Mouse (Mus musculus): ENCODE measurements around the gene Gm49318. TPM values are rescaled to one million over a fixed set of nuclear protein-coding genes. Genes with fewer than 3 reads are reported as not detected.
A peak's percentile ranks its signal among the peaks of the same experiment; 100 is the strongest.

The Gm49318 gene
- polyA plus RNA-seq, 1 experiment from 2014 or later, result not detected

- H3K27me3 ChIP-seq (ENCODE audit: control insufficient read depth, insufficient read depth, low read length), result no peaks in the 10 kb centered on the region
- H3K27ac ChIP-seq (ENCODE audit: low read depth, low read length), result peak within 1 kb of the TSS; percentile 73
- H3K9me3 ChIP-seq (ENCODE audit: control insufficient read depth, low read length), result no peaks in the 10 kb centered on the region
- peak; percentile 99 for ATAC-seq (ENCODE audit: low read depth)
- H3K4me1 ChIP-seq (ENCODE audit: control insufficient read depth, insufficient read depth, low read length), result peaks cover 21% of the 10 kb centered on the region
- peak within 1 kb of the TSS; percentile 60 for H3K9ac ChIP-seq (replicated peaks; ENCODE audit: low read depth, low read length)
- peak within 1 kb of the TSS; percentile 62 for H3K4me3 ChIP-seq (ENCODE audit: low read depth, low read length)
- 5% methylated on average over 56 of the region's 57 CpGs for WGBS
- peaks cover 11% of the 10 kb centered on the region; the same call in 1 of the 2 replicates for H3K36me3 ChIP-seq (ENCODE audit: control insufficient read depth, insufficient read depth, low read length)
- H3K4me2 ChIP-seq (ENCODE audit: low read depth, low read length), result peak within 1 kb of the TSS; percentile 74
Observed at GRCm38 (mm10) chr9:22002194-22003162, 68.6 kb downstream of the Gm49318 start, which contains the start of the genes Ccdc151 and Prkcsh. TSS of gene Ccdc151 (minus strand) at chr9:22002634. TSS of gene Prkcsh (plus strand) at chr9:22002806.

GRCm38 (mm10) chr9:22001633-22002032 is 69.4 kb downstream of the Gm49318 start:
- 86% methylated on average over 4 of the region's 4 CpGs for WGBS
- peak overlapping the region; percentile 57 for H3K4me2 ChIP-seq (ENCODE audit: low read depth, low read length)
- no peak for ATAC-seq (ENCODE audit: low read depth)
- H3K36me3 ChIP-seq (ENCODE audit: control insufficient read depth, insufficient read depth, low read length), result peaks cover 10% of the 10 kb centered on the region; the same call in 1 of the 2 replicates
- no peaks in the 10 kb centered on the region for H3K9me3 ChIP-seq (ENCODE audit: control insufficient read depth, low read length)
- peaks cover 21% of the 10 kb centered on the region for H3K4me1 ChIP-seq (ENCODE audit: control insufficient read depth, insufficient read depth, low read length)
- no peak overlapping the region for H3K4me3 ChIP-seq (ENCODE audit: low read depth, low read length)
- H3K27me3 ChIP-seq (ENCODE audit: control insufficient read depth, insufficient read depth, low read length), result no peaks in the 10 kb centered on the region
- H3K27ac ChIP-seq (ENCODE audit: low read depth, low read length), result no peak overlapping the region
- no peak overlapping the region for H3K9ac ChIP-seq (replicated peaks; ENCODE audit: low read depth, low read length)

DNA sequence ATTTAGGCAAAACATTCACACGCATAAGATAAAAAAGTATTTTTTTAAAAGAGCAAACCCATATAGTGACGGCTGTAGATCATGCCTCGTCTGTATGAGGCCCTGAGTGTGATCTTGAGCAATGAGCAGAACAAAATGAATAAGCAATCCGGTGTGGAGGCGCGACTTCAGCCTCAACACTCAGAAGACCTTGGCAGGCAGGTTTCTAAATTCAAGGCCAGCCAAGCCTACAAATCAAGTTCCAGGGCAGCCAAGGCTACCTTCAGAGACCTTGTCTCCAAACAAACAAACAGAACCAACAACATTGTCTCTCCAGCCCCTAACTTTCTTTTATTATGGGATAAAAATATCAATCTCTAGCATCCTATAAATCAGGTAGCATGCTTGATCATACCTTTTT is 70.8 kb downstream of the Gm49318 start:
- H3K27me3 ChIP-seq (ENCODE audit: control insufficient read depth, insufficient read depth, low read length), result no peaks in the 10 kb centered on the region
- H3K9ac ChIP-seq (replicated peaks; ENCODE audit: low read depth, low read length), result no peak overlapping the region
- H3K4me3 ChIP-seq (ENCODE audit: low read depth, low read length), result no peak overlapping the region
- H3K4me1 ChIP-seq (ENCODE audit: control insufficient read depth, insufficient read depth, low read length), result peaks cover 21% of the 10 kb centered on the region
- 0 out of 2 replicates have a peak, but pooled peaks cover 5% of the 10 kb centered on the region for H3K36me3 ChIP-seq (ENCODE audit: control insufficient read depth, insufficient read depth, low read length)
- no peak overlapping the region for H3K4me2 ChIP-seq (ENCODE audit: low read depth, low read length)
- ATAC-seq (ENCODE audit: low read depth), result no peak
- 91% methylated on average over 6 of the region's 6 CpGs for WGBS
- no peak overlapping the region for H3K27ac ChIP-seq (ENCODE audit: low read depth, low read length)
- no peaks in the 10 kb centered on the region for H3K9me3 ChIP-seq (ENCODE audit: control insufficient read depth, low read length)

- 87% methylated on average over 3 of the region's 3 CpGs for WGBS
- no peaks in the 10 kb centered on the region for H3K9me3 ChIP-seq (ENCODE audit: control insufficient read depth, low read length)
- no peaks in the 10 kb centered on the region for H3K4me1 ChIP-seq (ENCODE audit: control insufficient read depth, insufficient read depth, low read length)
- peaks cover 2% of the 10 kb centered on the region for H3K27me3 ChIP-seq (ENCODE audit: control insufficient read depth, insufficient read depth, low read length)
- H3K36me3 ChIP-seq (ENCODE audit: control insufficient read depth, insufficient read depth, low read length), result no peaks in the 10 kb centered on the region
- no peak overlapping the region for H3K4me3 ChIP-seq (ENCODE audit: low read depth, low read length)
- no peak overlapping the region for H3K4me2 ChIP-seq (ENCODE audit: low read depth, low read length)
- no peak for ATAC-seq (ENCODE audit: low read depth)
- no peak overlapping the region for H3K27ac ChIP-seq (ENCODE audit: low read depth, low read length)
- H3K9ac ChIP-seq (replicated peaks; ENCODE audit: low read depth, low read length), result no peak overlapping the region
Observed at GRCm38 (mm10) chr9:21996178-21996867, 74.7 kb downstream of the Gm49318 start.

- no peak for ATAC-seq (ENCODE audit: low read depth)
- H3K9me3 ChIP-seq (ENCODE audit: control insufficient read depth, low read length), result no peaks in the 10 kb centered on the region
- H3K4me3 ChIP-seq (ENCODE audit: low read depth, low read length), result no peak overlapping the region
- 79% methylated on average over 4 of the region's 4 CpGs for WGBS
- H3K4me2 ChIP-seq (ENCODE audit: low read depth, low read length), result no peak overlapping the region
- H3K9ac ChIP-seq (replicated peaks; ENCODE audit: low read depth, low read length), result no peak overlapping the region
- H3K27me3 ChIP-seq (ENCODE audit: control insufficient read depth, insufficient read depth, low read length), result peaks cover 26% of the 10 kb centered on the region
- no peak overlapping the region for H3K27ac ChIP-seq (ENCODE audit: low read depth, low read length)
- H3K4me1 ChIP-seq (ENCODE audit: control insufficient read depth, insufficient read depth, low read length), result peaks cover 14% of the 10 kb centered on the region
- H3K36me3 ChIP-seq (ENCODE audit: control insufficient read depth, insufficient read depth, low read length), result no peaks in the 10 kb centered on the region
Observed at GRCm38 (mm10) chr9:21992227-21992626, 78.8 kb downstream of the Gm49318 start.

DNA sequence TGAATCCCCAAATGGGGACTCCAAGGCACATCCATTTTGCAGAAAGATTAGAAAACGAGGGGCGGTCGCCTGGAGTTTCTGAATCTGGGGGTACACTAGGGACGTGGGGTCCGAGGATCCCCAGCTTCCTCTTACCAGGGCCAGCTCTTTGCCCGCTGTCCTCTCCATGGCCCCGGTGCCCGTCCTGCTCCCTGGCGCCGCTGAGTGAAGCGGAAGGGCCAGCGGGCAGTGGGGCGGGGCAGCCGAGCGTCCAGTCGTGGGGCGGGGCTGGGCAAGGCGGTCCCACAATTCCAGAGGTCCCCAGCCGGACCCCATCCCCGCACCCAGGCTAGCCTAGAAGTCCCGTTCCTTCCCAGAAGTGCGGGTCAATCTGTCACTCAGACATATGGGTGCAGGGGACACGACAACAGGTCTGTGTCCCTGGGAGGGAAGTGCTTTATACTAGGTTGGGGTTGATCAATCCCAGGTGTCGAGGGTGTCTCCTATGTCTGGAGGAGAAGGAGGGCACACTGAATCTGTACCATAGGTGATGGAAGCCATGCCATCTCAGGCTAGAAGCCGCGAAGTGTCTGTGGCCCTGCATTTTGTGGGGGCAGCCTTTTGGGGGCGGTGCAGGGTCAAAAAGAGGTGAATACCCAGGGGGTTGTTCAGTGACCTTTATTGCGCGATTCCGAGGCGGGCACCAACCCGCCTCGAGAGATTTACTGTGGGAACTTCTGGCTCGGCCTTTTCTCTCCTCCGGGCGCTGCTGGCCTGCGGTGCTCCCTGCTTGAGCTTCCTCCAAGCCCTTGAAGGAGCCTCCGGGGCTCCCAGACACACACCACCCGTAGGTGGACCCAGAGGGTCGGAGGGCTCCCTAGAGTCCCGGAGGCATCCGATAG is 81.6 kb downstream of the Gm49318 start, which contains the start of gene Rgl3:
Gene Rgl3, minus strand, starts transcription at position 217 of the 881 bp plus-strand sequence.
- Histone ChIP-seq H3K27ac (ENCODE audit: low read depth, low read length) (no peak within 1 kb of the TSS), H3K9ac (replicated peaks; ENCODE audit: low read depth, low read length) (0 out of 2 replicates have a peak within 1 kb of the TSS, but pooled peaks have one; percentile 21), H3K27me3 (ENCODE audit: control insufficient read depth, insufficient read depth, low read length) (peaks cover 28% of the 10 kb centered on the region), H3K36me3 (ENCODE audit: control insufficient read depth, insufficient read depth, low read length) (no peaks in the 10 kb centered on the region), H3K4me1 (ENCODE audit: control insufficient read depth, insufficient read depth, low read length) (peaks cover 14% of the 10 kb centered on the region), H3K9me3 (ENCODE audit: control insufficient read depth, low read length) (no peaks in the 10 kb centered on the region), H3K4me2 (ENCODE audit: low read depth, low read length) (peak within 1 kb of the TSS; percentile 51), H3K4me3 (ENCODE audit: low read depth, low read length) (peak within 1 kb of the TSS; percentile 27)
- WGBS, result under 1% methylated on average over 42 of the region's 42 CpGs
- ATAC-seq (ENCODE audit: low read depth), result peak; percentile 41; the same call in 1 of the 2 replicates

DNA sequence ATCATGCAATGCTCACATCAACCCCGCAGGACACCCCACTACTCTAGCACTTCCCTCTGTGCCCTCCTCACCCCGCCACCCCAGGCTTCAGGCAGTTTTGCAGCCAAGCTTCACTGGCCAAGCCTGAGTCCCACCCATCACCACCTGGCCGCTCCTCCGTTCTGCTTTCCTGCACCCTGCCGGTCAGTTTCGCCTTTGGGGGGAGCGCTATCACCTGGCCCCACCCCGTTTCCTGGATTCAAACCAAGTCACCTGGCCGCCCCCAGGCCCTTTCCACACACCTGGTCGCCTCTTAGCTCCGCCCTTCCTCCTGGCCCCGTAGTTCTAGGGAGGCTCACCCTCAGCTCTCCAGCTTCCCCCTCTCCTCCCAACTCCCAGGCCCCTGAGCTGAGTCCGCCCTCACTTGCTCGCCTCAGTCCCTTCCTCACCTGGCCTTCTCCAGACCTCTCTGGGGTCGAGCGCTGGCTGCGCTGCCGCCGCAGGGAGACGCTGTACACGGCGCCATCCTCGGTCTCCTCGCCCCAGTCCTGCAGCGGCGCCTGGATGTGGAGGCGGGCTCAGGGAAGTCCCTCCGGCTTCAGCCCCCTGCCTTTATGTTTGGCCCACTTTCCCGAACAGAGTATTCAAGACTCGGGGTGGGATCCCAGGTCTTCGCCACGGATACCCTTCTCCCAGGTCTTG is 82.5 kb downstream of the Gm49318 start:
- peak; percentile 44; the same call in 1 of the 2 replicates for ATAC-seq (ENCODE audit: low read depth)
- WGBS, result 1% methylated on average over 32 of the region's 32 CpGs
- H3K4me3 ChIP-seq (ENCODE audit: low read depth, low read length), result peak overlapping the region; percentile 27

More for the DNA sequence above, 82.5 kb downstream of the Gm49318 start:
- no peaks in the 10 kb centered on the region for H3K9me3 ChIP-seq (ENCODE audit: control insufficient read depth, low read length)
- peaks cover 28% of the 10 kb centered on the region for H3K27me3 ChIP-seq (ENCODE audit: control insufficient read depth, insufficient read depth, low read length)
- H3K27ac ChIP-seq (ENCODE audit: low read depth, low read length), result no peak overlapping the region
- H3K9ac ChIP-seq (replicated peaks; ENCODE audit: low read depth, low read length), result no peak overlapping the region
- peak overlapping the region; percentile 51 for H3K4me2 ChIP-seq (ENCODE audit: low read depth, low read length)
- H3K4me1 ChIP-seq (ENCODE audit: control insufficient read depth, insufficient read depth, low read length), result peaks cover 14% of the 10 kb centered on the region
- H3K36me3 ChIP-seq (ENCODE audit: control insufficient read depth, insufficient read depth, low read length), result no peaks in the 10 kb centered on the region
